Mouse (Mus musculus): ENCODE measurements around the gene Tacr2. TPM values are rescaled to one million over a fixed set of nuclear protein-coding genes. Genes with fewer than 3 reads are reported as not detected.

The Tacr2 gene
- total RNA-seq, 2 experiments from 2014 or later = not detected

- no peak for DNase-seq
These were observed 54.2 kb downstream of the Tacr2 start for GRCm38 (mm10) chr10:62306483-62306882.

GRCm38 (mm10) chr10:62308896-62309491 is 56.8 kb downstream of the Tacr2 start:
- no peak for DNase-seq

- DNase-seq = no peak
These were observed 57.4 kb downstream of the Tacr2 start for GRCm38 (mm10) chr10:62309593-62309992.

GRCm38 (mm10) chr10:62310259-62311039 is 58.2 kb downstream of the Tacr2 start:
- DNase-seq = no peak

- DNase-seq = peak; percentile 39
These were observed 59.2 kb downstream of the Tacr2 start for GRCm38 (mm10) chr10:62311464-62311863.

GRCm38 (mm10) chr10:62313140-62313539 is 60.9 kb downstream of the Tacr2 start:
- DNase-seq = no peak

GRCm38 (mm10) chr10:62313885-62314424 is 61.7 kb downstream of the Tacr2 start:
- DNase-seq = no peak

Other genes starting within 250 kb of the Tacr2 start
- gene Neurog3, start 119.3 kb upstream of the Tacr2 start, total RNA-seq (2021) = not detected
- under 1 TPM; 0.52 to 0.70 TPM for gene Fam241b, start 108.5 kb upstream of the Tacr2 start, total RNA-seq (2021)
- 10 to 100 TPM; 16.4 to 19.3 TPM for gene Tspan15, start 21.2 kb upstream of the Tacr2 start, total RNA-seq (2021)
- 10 to 100 TPM; 17.8 to 22.5 TPM for gene Hk1, start 127.5 kb downstream of the Tacr2 start, total RNA-seq (2021)
- gene Hkdc1, start 170.1 kb downstream of the Tacr2 start, total RNA-seq (2021) = under 1 TPM; 0.12 to 0.45 TPM
- under 1 TPM in 1 of 2 experiments, not detected in 1; 0.16 TPM for gene 4930507D05Rik, start 197.1 kb downstream of the Tacr2 start, total RNA-seq (2021)
- gene Supv3l1, start 197.3 kb downstream of the Tacr2 start, total RNA-seq (2021) = 10 to 100 TPM; 16.7 to 23.9 TPM
- 10 to 100 TPM; 29.1 to 30.1 TPM for gene Vps26a, start 234.4 kb downstream of the Tacr2 start, total RNA-seq (2021)